Mouse (Mus musculus): ENCODE results near the gene Vps13d. TPM values are rescaled to one million over a fixed set of nuclear protein-coding genes. Genes with fewer than 3 reads are reported as not detected.

The Vps13d gene
- polyA plus RNA-seq (2012; rRNA removed) = 18.2 and 27.2 TPM in 2 replicates

DNA sequence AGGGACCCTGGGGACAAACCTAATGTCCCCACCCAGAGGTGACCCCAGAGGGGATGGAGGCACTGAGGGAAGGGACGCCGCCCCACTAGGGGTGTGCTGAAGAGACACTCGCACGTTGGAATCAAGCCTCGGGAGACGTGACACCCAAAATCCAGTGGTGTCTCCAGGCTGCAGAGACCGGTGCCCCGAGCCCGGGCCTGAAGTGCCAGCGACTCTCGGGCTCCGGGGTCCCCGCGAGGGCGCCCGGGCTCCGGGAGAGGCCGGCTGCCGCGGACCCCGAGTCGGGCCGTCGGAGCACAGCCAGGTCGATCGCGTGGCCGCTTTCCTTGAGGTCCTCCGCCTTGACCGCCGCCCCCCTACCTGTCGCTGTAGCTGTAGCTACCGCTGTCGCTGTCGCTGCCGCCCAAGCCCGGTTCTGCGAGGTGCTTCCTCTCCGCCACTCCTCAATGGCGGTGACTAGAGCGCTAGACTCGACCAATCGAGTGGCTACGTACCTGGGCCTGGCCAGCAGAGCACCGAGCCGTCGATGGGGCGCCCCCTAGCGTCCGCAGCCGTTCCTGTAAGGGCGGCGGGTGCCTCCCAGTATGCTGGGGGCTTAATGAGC is at the start of gene Vps13d:
Gene Vps13d (minus strand): TSS at position 447 of the 604 bp plus-strand sequence.

Other genes with a start within 250 kb of the Vps13d start
- 1.4 and 1.9 TPM in 2 replicates for gene Tnfrsf1b, start 51.9 kb upstream of the Vps13d start, polyA plus RNA-seq (2012; rRNA removed)
- 0.04 and 0.09 TPM in 2 replicates for gene Tnfrsf8, start 120.2 kb upstream of the Vps13d start, polyA plus RNA-seq (2012; rRNA removed)

All from central nervous system, embryonic 11.5 days (tissue).